Mouse (Mus musculus): ENCODE data around the gene Cyp2c65.
"Not testable (repeated sequence)": the region's sequence is repeated elsewhere in the genome, so short reads cannot be mapped to it uniquely, and the experiment has no call there.

Cyp2c65 gene

GRCm38 (mm10) chr19:39060719-39061118 is at the start of gene Cyp2c65:
TSS of gene Cyp2c65 (plus strand) at chr19:39061015.
- DNase-seq (ENCODE audit: low spot score in 2 of 2): no peak

GRCm38 (mm10) chr19:39057928-39058327 is 2.9 kb upstream of the Cyp2c65 start:
- no peak for DNase-seq (ENCODE audit: low spot score in 2 of 2)

- not testable (repeated sequence) for DNase-seq (ENCODE audit: low spot score in 2 of 2)
Measured at GRCm38 (mm10) chr19:39098779-39099178, 38.0 kb downstream of the Cyp2c65 start.

- DNase-seq (ENCODE audit: low spot score in 2 of 2): no peak
Measured at GRCm38 (mm10) chr19:39113644-39114043, 52.8 kb downstream of the Cyp2c65 start, which contains the start of gene Cyp2c66. TSS of gene Cyp2c66 (plus strand) at chr19:39113898.
